Mouse (Mus musculus): ENCODE measurements around the gene Tac1. TPM values are rescaled to one million over a fixed set of nuclear protein-coding genes. Genes with fewer than 3 reads are reported as not detected.
"Not testable (repeated sequence)": the region's sequence is repeated elsewhere in the genome, so short reads cannot be mapped to it uniquely, and the experiment has no call there.

Tac1 gene
- polyA plus RNA-seq, 1 experiment from 2014 or later = 37.7 TPM

GRCm38 (mm10) chr6:7571144-7571543, 16.5 kb downstream of the Tac1 start:
- whole genome bisulfite sequencing = 73% methylated on average over 1 of the region's 1 CpGs
- ATAC-seq (ENCODE audit: low FRiP score, low TSS enrichment) (no peak), DNase-seq (ENCODE audit: low spot score) (no peak)
- no peak overlapping the region for H3K4me3 ChIP-seq (ENCODE audit: low read depth, low read length)
- H3K36me3 ChIP-seq (ENCODE audit: control insufficient read depth, insufficient read depth, low read length) = no peaks in the 10 kb centered on the region
- H3K4me1 ChIP-seq (replicated peaks; ENCODE audit: control insufficient read depth, insufficient read depth) = no peaks in the 10 kb centered on the region
- no peak for TF ChIP-seq EP300 (optimal IDR thresholded peaks at IDR 0.05)
- no peak for TF ChIP-seq CTCF (IDR thresholded peaks at IDR 0.05; ENCODE audit: low read depth)
- no peaks in the 10 kb centered on the region for H3K9me3 ChIP-seq (ENCODE audit: control insufficient read depth, low read length)
- H3K4me2 ChIP-seq (replicated peaks; ENCODE audit: low read depth) = no peak overlapping the region
- H3K27ac ChIP-seq (replicated peaks) = no peak overlapping the region
- H3K27me3 ChIP-seq (ENCODE audit: control insufficient read depth, insufficient read depth, low read length) = no peaks in the 10 kb centered on the region
- H3K9ac ChIP-seq (ENCODE audit: low read length) = no peak overlapping the region

DNA sequence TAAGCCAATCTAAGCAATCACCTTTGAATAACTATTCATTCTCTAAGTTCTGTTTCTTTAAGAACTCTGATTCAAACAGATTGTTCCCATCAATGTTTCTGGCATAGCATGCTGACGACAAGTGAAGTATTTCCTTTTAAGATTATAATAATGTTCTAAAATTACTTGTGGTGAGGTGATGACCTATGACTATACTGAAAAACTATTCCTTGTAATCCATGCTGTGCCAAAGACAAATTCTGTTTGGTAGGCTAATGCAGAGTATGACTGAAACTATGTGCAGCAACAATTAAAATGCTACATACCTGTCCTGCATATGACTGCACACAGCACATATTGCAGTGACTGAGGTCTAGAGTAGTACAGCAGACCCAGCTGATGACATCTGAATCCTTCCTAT, 23.4 kb downstream of the Tac1 start:
- no peaks in the 10 kb centered on the region for H3K9me3 ChIP-seq (ENCODE audit: control insufficient read depth, low read length)
- H3K4me2 ChIP-seq (replicated peaks; ENCODE audit: low read depth) = no peak overlapping the region
- no peak for DNase-seq (ENCODE audit: low spot score)
- no peak overlapping the region for H3K4me3 ChIP-seq (ENCODE audit: low read depth, low read length)
- H3K9ac ChIP-seq (ENCODE audit: low read length) = no peak overlapping the region
- TF ChIP-seq EP300 (optimal IDR thresholded peaks at IDR 0.05) (no peak), CTCF (IDR thresholded peaks at IDR 0.05; ENCODE audit: low read depth) (no peak)
- H3K27ac ChIP-seq (replicated peaks) = no peak overlapping the region
- H3K27me3 ChIP-seq (ENCODE audit: control insufficient read depth, insufficient read depth, low read length) = no peaks in the 10 kb centered on the region
- ATAC-seq (ENCODE audit: low FRiP score, low TSS enrichment) = no peak
- WGBS = 23% methylated on average over 1 of the region's 1 CpGs
- no peaks in the 10 kb centered on the region for H3K36me3 ChIP-seq (ENCODE audit: control insufficient read depth, insufficient read depth, low read length)
- no peaks in the 10 kb centered on the region for H3K4me1 ChIP-seq (replicated peaks; ENCODE audit: control insufficient read depth, insufficient read depth)

DNA sequence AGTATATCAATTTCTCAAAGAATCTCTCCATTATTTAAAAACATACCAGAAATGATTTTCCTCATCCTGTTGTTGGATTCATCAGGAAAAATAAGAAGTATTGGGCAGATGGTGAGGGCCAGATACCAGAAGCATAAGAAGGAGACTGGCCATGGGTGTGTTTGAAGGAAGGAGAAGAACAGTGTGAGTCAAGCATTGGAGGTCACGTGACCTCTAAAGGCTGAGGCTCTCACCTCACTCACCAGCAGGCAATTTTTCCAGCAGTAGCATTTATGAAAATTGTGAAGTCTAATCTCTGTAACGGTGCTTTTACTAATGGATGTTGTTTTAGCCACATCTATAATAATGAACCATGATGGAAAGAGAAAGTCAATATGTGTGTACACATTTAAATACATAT, 39.8 kb downstream of the Tac1 start:
- H3K36me3 ChIP-seq (ENCODE audit: control insufficient read depth, insufficient read depth, low read length) = no peaks in the 10 kb centered on the region
- WGBS = 86% methylated on average over 2 of the region's 2 CpGs
- H3K9ac ChIP-seq (ENCODE audit: low read length) = no peak overlapping the region
- no peak for DNase-seq (ENCODE audit: low spot score)
- TF ChIP-seq CTCF (IDR thresholded peaks at IDR 0.05; ENCODE audit: low read depth) = no peak
- no peak for TF ChIP-seq EP300 (optimal IDR thresholded peaks at IDR 0.05)
- ATAC-seq (ENCODE audit: low FRiP score, low TSS enrichment) = no peak
- H3K27ac ChIP-seq (replicated peaks) = no peak overlapping the region
- no peak overlapping the region for H3K4me3 ChIP-seq (ENCODE audit: low read depth, low read length)
- H3K4me1 ChIP-seq (replicated peaks; ENCODE audit: control insufficient read depth, insufficient read depth) = no peaks in the 10 kb centered on the region
- H3K4me2 ChIP-seq (replicated peaks; ENCODE audit: low read depth) = no peak overlapping the region
- no peaks in the 10 kb centered on the region for H3K9me3 ChIP-seq (ENCODE audit: control insufficient read depth, low read length)
- no peaks in the 10 kb centered on the region for H3K27me3 ChIP-seq (ENCODE audit: control insufficient read depth, insufficient read depth, low read length)

DNA sequence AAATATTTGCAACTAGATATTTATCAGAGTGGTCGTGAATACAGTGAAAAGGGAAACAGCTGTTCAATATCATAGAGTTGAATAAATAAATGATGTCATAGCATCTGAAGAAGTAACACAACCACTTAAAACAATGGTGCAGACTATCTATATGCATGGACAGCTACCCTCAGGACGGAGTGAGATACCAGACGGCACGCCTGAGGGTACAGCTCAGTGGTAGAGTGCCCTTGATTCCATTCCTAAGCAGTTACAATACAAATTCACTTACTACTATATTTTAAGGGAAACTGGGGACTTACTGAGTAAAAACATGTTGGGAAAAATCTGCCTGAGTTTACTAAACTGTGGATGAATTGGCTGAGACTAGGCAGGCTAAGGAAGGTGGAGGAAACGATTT, 43.7 kb downstream of the Tac1 start:
- Histone ChIP-seq H3K4me3 (ENCODE audit: low read depth, low read length) (no peak overlapping the region), H3K4me2 (replicated peaks; ENCODE audit: low read depth) (no peak overlapping the region), H3K4me1 (replicated peaks; ENCODE audit: control insufficient read depth, insufficient read depth) (no peaks in the 10 kb centered on the region), H3K9me3 (ENCODE audit: control insufficient read depth, low read length) (no peaks in the 10 kb centered on the region), H3K27ac (replicated peaks) (no peak overlapping the region), H3K9ac (ENCODE audit: low read length) (no peak overlapping the region), H3K36me3 (ENCODE audit: control insufficient read depth, insufficient read depth, low read length) (no peaks in the 10 kb centered on the region), H3K27me3 (ENCODE audit: control insufficient read depth, insufficient read depth, low read length) (no peaks in the 10 kb centered on the region)
- DNase-seq (ENCODE audit: low spot score) (no peak), ATAC-seq (ENCODE audit: low FRiP score, low TSS enrichment) (no peak)
- 62% methylated on average over 5 of the region's 5 CpGs for WGBS
- TF ChIP-seq CTCF (IDR thresholded peaks at IDR 0.05; ENCODE audit: low read depth) (no peak), EP300 (optimal IDR thresholded peaks at IDR 0.05) (no peak)

GRCm38 (mm10) chr6:7600228-7600627, 45.5 kb downstream of the Tac1 start:
- Histone ChIP-seq H3K27ac (replicated peaks) (no peak overlapping the region), H3K4me3 (ENCODE audit: low read depth, low read length) (no peak overlapping the region), H3K27me3 (ENCODE audit: control insufficient read depth, insufficient read depth, low read length) (no peaks in the 10 kb centered on the region), H3K9ac (ENCODE audit: low read length) (no peak overlapping the region), H3K36me3 (ENCODE audit: control insufficient read depth, insufficient read depth, low read length) (no peaks in the 10 kb centered on the region), H3K4me2 (replicated peaks; ENCODE audit: low read depth) (no peak overlapping the region), H3K9me3 (ENCODE audit: control insufficient read depth, low read length) (no peaks in the 10 kb centered on the region), H3K4me1 (replicated peaks; ENCODE audit: control insufficient read depth, insufficient read depth) (no peaks in the 10 kb centered on the region)
- ATAC-seq (ENCODE audit: low FRiP score, low TSS enrichment) (no peak), DNase-seq (ENCODE audit: low spot score) (no peak)
- TF ChIP-seq CTCF (IDR thresholded peaks at IDR 0.05; ENCODE audit: low read depth) = peak; percentile 63
- TF ChIP-seq EP300 (optimal IDR thresholded peaks at IDR 0.05) = no peak
- WGBS = 43% methylated on average over 2 of the region's 2 CpGs

- Histone ChIP-seq H3K9ac (ENCODE audit: low read length) (no peak overlapping the region), H3K4me2 (replicated peaks; ENCODE audit: low read depth) (no peak overlapping the region), H3K27me3 (ENCODE audit: control insufficient read depth, insufficient read depth, low read length) (no peaks in the 10 kb centered on the region), H3K27ac (replicated peaks) (no peak overlapping the region), H3K9me3 (ENCODE audit: control insufficient read depth, low read length) (no peaks in the 10 kb centered on the region), H3K4me1 (replicated peaks; ENCODE audit: control insufficient read depth, insufficient read depth) (no peaks in the 10 kb centered on the region), H3K4me3 (ENCODE audit: low read depth, low read length) (no peak overlapping the region), H3K36me3 (ENCODE audit: control insufficient read depth, insufficient read depth, low read length) (no peaks in the 10 kb centered on the region)
- WGBS = 67% methylated on average over 4 of the region's 4 CpGs
- no peak for ATAC-seq (ENCODE audit: low FRiP score, low TSS enrichment)
- no peak for DNase-seq (ENCODE audit: low spot score)
- TF ChIP-seq CTCF (IDR thresholded peaks at IDR 0.05; ENCODE audit: low read depth) (no peak), EP300 (optimal IDR thresholded peaks at IDR 0.05) (no peak)
Observed at GRCm38 (mm10) chr6:7601353-7602094, 46.8 kb downstream of the Tac1 start.

DNA sequence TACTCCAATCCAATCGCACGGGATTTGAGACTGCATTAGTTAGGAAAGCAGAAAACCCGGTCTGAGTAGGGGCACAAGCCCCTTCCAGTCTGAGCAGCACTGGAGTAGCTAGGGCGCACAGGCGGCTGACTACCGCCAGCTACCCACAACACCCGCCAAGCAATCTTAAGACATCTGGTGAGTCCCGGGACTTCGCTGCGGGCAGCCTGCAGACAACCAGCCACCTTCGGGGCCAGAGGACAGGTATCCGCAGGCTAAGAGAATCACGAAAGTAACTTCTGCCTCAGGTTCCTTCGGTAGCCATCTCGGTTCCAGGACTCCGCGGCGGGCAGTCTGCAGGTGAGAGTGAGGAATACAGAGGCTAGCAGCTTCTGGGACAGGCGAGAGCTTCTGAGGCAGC, 59.0 kb downstream of the Tac1 start:
- not testable (repeated sequence) for DNase-seq (ENCODE audit: low spot score); H3K9me3 ChIP-seq (ENCODE audit: control insufficient read depth, low read length); H3K4me3 ChIP-seq (ENCODE audit: low read depth, low read length); H3K36me3 ChIP-seq (ENCODE audit: control insufficient read depth, insufficient read depth, low read length); H3K27me3 ChIP-seq (ENCODE audit: control insufficient read depth, insufficient read depth, low read length); H3K27ac ChIP-seq (replicated peaks); H3K4me2 ChIP-seq (replicated peaks; ENCODE audit: low read depth); ATAC-seq (ENCODE audit: low FRiP score, low TSS enrichment); H3K9ac ChIP-seq (ENCODE audit: low read length); H3K4me1 ChIP-seq (replicated peaks; ENCODE audit: control insufficient read depth, insufficient read depth)
- WGBS = 86% methylated on average over 18 of the region's 19 CpGs

Data from stomach, postnatal 0 days (tissue).